Mouse (Mus musculus) neutrophil, adult 5-6 weeks (primary cell): Measurements from ENCODE around the gene Hspg2. TPM values are rescaled to one million over a fixed set of nuclear protein-coding genes. Genes with fewer than 3 reads are reported as not detected.

Source experiments
- ATAC-seq: fragments of 151-379, 151-347 bp; 2 replicates; pipeline ENCODE4 v1.8.0; 2017; ENCODE audit warnings: mild to moderate bottlenecking, moderate TSS enrichment; ENCODE audit not compliant: insufficient number of reproducible peaks, poor library complexity, low FRiP score, severe bottlenecking; ENCODE audit errors: extremely low read depth
- total RNA-seq: library from RNA; stranded (forward); fragments of 200-1000 nt; gene quantifications from 2 replicates; pipeline ENCODE4 v1.2.3, GENCODE M21; 2017

Hspg2 gene
- total RNA-seq, 1 experiment from 2014 or later, result 0.12 TPM

- ATAC-seq, result no peak
Measured at GRCm38 (mm10) chr4:137458310-137458709, 10.3 kb upstream of the Hspg2 start.

DNA sequence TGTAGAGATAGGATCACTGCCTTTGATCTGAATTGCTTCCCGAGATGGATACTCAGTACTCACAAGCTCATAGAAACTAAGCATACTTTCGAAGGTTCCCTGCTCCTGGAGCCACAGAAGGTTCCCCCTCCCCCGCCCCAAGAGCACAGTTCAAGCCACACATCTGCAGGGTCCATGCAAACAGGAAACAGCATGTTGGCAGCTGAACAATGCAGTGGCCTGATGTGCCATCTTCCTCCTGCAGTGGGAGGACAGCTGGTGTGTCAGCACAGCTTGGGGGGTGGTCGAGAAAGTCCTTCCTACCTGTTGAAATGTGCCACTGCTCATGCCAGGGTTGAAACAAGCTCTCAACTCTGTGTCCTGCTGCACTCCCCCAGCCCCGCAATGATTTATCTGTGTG is 9.7 kb upstream of the Hspg2 start:
- no peak for ATAC-seq

GRCm38 (mm10) chr4:137460676-137461075 is 7.9 kb upstream of the Hspg2 start:
- ATAC-seq, result no peak

DNA sequence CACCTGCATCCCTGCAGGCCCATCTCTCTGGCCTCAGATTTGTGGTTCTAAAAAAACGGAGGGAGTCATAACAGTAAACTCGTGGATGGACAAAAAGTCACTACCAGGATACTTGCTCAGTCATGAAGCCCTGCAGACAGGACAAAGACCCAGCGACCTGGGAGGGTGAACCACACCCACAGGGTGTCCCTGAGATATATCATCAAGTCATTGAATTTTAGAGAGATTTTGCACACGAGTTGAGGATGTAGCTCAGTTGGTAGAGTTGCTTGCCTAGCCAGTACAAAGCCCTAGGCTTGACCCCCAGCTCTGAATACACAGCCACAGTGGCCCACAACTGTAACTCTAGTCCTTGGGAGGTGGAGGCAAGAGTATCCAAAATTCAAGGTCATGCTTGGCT is 7.4 kb upstream of the Hspg2 start:
- ATAC-seq, result no peak

DNA sequence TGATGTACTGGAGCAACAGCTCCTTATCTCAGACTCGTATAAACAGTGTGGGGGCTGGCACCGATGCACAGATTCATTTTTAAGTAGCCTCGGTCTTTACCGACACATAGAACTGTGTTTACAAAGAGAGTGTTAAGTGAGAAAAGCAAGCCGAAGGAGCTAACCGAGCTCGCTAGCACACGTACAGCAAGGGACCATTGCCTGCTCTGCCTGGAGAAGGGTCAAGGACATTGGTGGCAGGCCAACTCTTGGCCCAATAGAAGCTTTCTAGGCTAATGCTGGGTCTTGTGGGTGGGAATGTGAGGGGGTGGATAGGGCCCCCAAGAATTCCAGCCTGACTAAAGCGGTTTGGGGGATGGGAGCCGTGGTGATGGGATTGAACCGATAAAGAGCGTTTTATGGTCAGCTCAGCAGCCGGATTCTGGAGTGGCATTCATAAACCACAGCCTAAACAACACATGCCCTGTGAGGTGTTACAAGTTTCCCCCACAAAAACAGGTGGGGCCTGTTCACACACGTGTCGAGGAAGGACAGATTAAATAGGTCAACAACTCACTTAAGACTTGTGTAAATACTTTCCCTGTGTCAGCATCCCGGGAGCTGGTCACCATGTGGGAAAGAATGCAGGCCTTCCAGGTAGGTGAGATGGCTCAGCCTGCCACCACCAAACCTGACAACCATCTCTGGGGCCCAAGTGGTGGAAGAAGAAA is 6.4 kb upstream of the Hspg2 start:
- no peak for ATAC-seq

GRCm38 (mm10) chr4:137465125-137465787 is 3.3 kb upstream of the Hspg2 start:
- ATAC-seq, result no peak

GRCm38 (mm10) chr4:137466991-137467390 is 1.6 kb upstream of the Hspg2 start:
- ATAC-seq, result no peak

GRCm38 (mm10) chr4:137467525-137467924 is 1.0 kb upstream of the Hspg2 start:
- no peak for ATAC-seq

- ATAC-seq, result no peak
Measured at GRCm38 (mm10) chr4:137469081-137469844, 694 bp downstream of the Hspg2 start.

- ATAC-seq, result no peak
Measured at GRCm38 (mm10) chr4:137469845-137470692, 1.5 kb downstream of the Hspg2 start.

DNA sequence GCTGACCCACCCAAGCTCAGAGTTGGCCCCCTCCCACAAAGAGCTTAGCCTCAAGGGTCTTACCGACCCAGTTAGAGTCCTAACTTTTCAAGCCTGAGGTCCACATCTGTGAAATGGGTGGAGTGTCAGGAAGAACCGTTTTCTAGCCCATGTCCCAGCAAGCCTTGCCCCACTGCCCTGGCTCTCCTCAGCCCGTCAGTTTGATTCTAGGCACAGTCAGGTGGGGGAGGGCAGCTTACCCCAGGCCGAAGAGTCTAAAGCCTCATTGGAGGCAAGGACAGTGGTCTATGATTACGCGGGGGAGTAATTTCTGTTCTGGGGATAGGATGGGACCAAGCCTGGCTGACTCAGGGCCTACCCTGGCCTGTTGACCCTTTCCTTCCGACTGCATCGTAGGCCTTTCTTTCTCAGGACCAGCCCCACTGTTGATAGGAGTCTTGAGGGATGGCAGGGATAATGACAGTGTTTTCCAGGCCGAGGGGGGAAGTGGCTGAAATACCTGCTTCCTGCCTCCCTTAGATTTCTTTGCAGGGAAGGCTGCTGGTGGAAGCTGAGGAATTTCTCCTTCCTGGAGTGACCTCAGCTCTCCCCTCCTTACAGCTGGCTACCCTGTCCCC is 2.2 kb downstream of the Hspg2 start:
- no peak for ATAC-seq

DNA sequence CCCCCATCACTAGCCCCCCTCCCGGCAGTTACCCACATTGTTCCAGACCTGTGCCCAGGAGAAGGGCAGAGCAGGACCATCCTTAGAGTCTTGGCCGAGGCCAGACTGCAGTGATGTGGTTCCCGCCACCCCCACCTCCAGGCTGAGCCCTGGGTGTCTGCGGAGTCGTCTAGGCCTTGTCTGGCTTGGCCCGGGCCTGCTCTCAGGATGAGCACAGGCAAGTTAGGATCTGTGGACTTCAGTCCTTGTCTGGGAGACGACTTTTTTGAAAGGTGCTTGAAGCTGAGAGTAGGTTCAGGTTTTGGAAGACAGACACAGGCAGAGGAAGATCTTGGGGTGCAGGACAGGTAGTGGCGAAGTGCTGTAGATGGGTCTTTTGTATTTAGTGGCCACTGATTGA is 2.8 kb downstream of the Hspg2 start:
- no peak for ATAC-seq

DNA sequence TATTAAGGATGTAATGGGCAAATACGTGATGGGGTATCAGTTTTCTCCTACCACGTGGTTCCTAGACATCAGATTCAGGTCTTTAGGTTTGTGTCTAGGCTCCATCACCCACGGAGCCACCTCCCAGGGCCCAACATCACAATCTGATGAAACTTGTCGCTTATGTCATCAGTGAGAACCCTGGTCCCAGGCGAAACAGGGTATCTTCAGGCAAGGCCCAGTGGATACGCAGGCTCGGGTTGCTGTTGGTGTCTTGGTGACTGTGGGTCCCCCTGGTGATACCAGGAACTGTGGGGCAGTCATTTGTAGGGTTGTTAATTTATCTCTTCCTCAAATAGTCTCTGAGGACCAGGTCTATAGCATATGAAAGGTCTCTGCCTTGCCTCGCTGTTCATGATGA is 4.7 kb downstream of the Hspg2 start:
- ATAC-seq, result no peak

GRCm38 (mm10) chr4:137473701-137474388 is 5.3 kb downstream of the Hspg2 start:
- ATAC-seq, result no peak

DNA sequence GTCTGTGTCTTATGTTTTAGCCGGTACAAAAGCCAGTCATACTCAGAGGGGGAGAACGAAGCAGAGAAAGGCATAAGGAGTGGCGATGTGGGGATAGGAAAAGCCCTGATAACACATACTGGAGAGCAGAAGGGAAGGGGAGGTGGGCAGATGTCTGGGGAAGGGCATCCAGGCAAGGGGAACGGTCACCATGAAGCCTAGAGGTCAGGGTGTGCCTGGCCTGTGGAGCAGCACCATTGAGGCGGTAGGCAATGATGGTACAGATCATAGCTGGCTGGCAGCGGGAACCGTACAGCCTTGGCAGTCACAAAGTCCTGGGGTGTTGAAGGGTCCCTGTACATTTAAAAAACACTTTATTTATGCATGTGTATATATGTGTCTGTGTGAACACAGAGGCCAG is 6.1 kb downstream of the Hspg2 start:
- no peak for ATAC-seq

GRCm38 (mm10) chr4:137475271-137476050 is 6.9 kb downstream of the Hspg2 start:
- no peak for ATAC-seq

DNA sequence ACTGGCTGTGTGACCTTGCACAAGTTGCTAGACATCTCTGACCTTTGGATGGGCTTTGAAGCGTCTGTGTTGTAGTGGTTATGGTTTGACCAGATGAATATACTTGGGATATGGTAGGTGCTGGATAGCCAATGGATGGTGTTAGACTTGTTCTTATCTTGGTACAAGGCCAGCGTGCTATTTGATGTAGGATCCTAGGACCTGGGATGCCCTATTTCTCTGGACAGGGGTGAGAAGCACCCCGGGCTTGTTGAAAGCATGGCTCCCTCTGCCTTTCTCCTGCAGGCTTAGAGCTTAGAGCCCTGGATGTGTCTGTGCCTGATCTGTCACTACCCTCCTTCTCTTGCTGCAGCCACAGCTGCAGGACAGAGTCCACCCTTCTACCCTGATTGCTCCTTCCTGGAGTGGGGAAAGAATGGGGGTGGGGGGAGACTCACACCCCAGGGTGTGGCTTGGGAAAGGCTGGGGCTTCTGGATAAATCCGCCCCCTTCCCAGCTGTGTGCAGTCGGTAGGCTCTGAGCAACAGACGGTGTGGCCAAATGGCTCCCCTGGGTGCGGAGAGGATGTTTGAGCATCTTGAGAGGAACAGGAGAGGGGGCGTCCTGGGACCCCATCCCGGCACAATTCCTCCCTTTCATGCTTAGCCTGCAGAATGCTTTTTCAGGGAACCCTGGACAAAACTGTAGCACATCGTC is 7.6 kb downstream of the Hspg2 start:
- no peak for ATAC-seq
